Mouse (Mus musculus): ENCODE measurements around the gene Zfp715.

Gene Zfp715

DNA sequence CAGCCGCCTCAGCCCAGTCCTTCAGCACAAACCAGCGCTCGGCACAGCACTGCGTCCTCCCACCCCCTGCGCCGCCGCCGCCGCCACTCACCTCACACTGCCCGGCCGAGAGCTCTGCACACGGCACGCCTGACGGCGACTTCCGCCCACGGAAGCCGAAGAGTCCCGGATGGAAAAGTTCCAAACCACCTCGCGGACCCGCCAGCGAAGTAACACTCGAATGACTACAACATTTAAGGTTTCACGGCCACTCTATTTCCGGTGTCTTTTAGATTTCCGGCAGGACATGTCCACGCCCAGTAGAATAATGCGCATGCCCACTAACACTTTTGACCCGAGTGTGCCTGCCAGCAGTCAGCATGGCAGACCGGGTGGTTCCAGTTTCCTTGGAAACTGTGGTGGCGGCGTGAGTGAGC lies at the start of gene Zfp715:
Zfp715 (minus strand) TSS at position 282 of the 416 bp plus-strand sequence.
- DNase-seq (ENCODE audit: low read depth, low spot score), result peak; percentile 99

GRCm38 (mm10) chr7:43362021-43362420 lies 48.9 kb upstream of the Zfp715 start:
- no peak for DNase-seq (ENCODE audit: low read depth, low spot score)

DNA sequence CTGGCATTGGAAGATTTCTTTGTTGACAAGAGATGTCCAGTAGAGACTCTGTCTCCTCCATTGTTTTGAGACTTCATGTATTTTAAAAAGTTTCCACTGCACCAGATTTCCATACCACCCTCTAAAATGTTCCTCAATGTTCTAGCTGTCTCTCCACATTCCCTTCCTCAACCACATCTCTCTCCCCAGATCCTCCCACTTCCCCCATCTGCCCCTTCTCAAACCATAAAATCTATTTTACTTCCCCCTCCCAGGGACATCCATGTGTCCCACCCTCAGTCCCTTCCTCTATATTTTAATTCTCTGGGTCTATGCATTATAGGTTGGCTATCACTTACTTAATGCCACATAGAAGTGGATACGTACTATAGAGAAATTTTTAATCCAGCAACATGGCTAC lies 48.3 kb upstream of the Zfp715 start:
- no peak for DNase-seq (ENCODE audit: low read depth, low spot score)

GRCm38 (mm10) chr7:43358556-43358955 lies 45.5 kb upstream of the Zfp715 start:
- no peak for DNase-seq (ENCODE audit: low read depth, low spot score)

DNA sequence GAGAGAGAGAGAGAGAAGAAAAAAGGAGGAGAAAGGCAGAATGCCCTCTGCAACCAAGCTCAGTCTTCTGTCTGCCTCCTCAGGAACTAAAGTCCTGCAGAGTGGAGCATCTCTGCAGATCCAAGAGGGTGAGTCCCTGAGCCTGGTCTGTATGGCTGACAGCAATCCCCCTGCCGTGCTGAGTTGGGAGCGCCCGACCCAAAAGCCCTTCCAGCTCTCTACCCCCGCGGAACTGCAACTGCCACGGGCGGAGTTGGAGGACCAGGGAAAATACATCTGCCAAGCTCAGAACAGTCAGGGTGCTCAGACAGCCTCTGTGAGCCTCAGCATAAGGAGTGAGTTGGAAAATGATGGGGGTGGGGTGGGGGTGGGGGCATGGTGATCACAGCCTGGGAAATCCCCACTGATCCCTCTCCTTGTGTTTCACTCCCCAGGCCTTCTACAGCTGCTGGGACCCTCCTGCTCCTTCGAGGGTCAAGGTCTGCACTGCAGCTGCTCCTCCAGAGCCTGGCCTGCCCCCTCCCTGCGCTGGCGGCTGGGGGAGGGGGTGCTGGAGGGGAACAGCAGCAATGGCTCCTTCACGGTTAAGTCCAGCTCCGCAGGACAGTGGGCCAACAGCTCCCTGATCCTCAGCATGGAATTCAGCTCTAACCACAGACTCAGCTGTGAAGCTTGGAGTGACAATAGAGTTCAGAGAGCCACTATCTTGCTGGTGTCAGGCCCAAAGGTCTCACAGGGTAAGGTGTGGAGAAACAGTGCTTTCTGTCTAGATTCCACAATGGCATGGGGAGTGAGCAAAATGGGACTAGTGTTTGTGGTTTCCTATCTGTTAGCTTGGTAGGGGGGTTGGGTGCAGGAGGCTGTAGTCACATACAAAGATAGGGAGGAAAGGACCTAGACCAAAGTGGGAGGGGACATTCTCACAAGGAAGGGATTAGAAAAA lies 42.1 kb upstream of the Zfp715 start:
- peak; percentile 34 for DNase-seq (ENCODE audit: low read depth, low spot score)

DNA sequence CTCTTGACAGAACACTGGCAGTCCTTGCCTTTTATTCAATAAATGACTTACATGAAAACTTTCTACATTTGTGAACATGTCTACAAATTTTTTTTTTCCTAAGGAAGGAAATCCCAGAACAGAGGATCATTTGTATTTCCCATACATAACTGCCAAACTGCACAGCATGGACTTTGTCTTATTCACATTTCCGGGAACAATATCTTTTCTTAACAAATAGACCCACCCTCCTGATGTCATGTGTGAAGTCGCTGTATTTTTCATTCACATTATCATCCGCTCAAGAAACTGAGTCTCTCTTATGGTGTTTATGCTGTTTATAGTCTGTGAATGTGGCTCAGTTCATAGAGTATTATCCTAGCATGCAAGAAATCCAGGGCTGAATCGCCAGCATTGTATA lies 40.7 kb upstream of the Zfp715 start:
- no peak for DNase-seq (ENCODE audit: low read depth, low spot score)

DNA sequence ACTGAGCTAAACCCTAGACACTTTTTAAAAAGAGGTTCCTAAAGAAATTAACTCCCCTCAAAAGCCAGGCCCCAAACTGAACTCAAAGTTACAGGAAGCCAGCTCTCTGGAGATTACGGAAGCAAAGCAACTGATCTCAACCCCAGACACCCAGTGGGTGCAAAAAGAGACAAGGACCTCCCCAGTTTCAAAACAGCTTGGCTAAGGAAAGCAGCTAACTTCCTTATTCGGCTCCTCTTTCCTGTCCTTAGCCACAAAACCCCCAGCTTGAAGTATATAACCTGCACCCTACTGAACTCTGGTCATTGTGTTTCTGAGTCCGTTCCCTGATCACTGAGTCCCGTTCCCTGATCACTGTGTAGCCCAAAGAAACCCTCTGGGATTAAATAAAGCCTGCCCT lies 40.0 kb upstream of the Zfp715 start:
- no peak for DNase-seq (ENCODE audit: low read depth, low spot score)

DNA sequence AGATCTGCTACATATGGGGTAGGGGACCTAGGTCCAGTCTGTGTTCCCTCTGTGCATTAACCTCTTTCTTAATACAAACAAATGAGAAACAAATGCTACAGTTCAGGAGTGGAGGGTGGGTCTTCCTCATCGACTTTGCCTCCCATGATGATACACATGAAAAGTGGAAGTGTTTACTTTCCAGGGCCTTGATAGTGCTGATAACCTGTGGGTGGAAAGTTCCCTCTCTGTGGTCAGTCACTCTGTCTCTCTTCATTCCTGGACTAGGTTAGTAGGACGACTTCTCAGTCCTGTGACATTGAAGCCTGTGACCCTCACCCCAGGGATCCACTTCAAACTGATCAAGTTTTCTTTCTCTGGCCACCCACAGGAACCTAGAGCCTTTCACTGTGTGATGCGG lies 38.1 kb upstream of the Zfp715 start, which contains the start of gene Siglecf:
Siglecf (plus strand) TSS at position 188 of the 400 bp plus-strand sequence.
- no peak for DNase-seq (ENCODE audit: low read depth, low spot score)

GRCm38 (mm10) chr7:43349623-43350022 lies 36.5 kb upstream of the Zfp715 start:
- DNase-seq (ENCODE audit: low read depth, low spot score), result peak; percentile 62

- DNase-seq (ENCODE audit: low read depth, low spot score), result peak; percentile 79
Observed at GRCm38 (mm10) chr7:43346571-43346970, 33.5 kb upstream of the Zfp715 start.

GRCm38 (mm10) chr7:43346148-43346547 lies 33.1 kb upstream of the Zfp715 start:
- peak; percentile 87 for DNase-seq (ENCODE audit: low read depth, low spot score)

DNA sequence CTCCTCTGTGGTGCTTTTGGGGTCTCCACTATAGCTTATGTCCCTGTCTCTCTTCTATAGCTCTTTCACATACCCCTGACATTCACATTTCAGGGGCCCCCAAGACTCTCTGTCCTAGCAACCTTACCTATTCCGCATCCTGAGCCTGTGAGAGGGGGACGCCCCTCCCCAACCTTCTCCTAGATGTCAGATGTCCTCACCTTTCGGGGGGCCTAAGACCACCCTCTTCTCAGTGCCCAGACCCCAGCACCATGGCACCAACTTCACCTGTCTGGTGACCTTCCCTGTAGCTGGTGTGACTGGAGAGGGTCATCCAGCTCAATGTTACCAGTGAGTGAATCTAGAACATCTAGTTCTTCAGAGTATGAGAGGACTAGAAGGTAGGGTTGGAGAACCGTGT lies 31.4 kb upstream of the Zfp715 start:
- no peak for DNase-seq (ENCODE audit: low read depth, low spot score)

DNA sequence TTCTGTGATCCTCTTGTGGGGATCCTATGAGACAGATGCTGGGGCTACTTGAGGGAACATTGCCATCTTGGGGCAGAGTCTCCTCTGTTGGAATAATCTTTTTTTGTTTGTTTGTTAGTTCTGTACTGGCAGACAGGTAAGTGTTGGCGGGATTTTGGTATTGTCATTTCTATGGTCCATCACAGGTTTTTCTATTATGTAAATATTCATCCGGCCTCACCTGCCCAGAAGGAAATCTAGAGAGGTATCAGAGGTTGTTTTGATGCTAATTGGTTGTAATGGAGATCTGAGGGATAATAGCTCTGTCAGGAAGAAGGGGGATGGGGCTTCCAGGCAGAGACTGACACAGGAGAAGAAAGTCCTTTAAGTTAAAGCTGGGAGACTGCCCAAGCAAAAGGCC lies 30.9 kb upstream of the Zfp715 start:
- DNase-seq (ENCODE audit: low read depth, low spot score), result peak; percentile 81

DNA sequence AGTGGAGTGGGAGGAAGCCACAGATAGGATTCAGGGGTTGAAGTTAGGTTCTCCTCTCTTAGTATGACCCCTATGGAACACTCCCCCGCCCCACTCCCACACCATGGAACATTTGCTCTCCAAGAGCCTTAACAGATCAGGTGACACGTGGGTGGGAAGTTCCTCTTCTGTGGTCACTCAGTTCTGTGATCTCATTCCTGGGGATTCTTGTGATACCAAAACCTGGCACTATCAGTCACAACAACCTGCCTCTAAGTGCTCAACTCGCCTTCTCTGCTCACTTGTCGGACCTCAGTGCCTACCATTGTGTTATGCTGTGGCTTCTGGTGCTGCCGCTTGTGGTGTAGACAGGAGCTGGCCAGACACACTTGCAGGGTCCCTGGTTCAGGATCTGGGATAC lies 30.1 kb upstream of the Zfp715 start:
- DNase-seq (ENCODE audit: low read depth, low spot score), result no peak

GRCm38 (mm10) chr7:43340771-43341170 lies 27.7 kb upstream of the Zfp715 start:
- DNase-seq (ENCODE audit: low read depth, low spot score), result no peak

DNA sequence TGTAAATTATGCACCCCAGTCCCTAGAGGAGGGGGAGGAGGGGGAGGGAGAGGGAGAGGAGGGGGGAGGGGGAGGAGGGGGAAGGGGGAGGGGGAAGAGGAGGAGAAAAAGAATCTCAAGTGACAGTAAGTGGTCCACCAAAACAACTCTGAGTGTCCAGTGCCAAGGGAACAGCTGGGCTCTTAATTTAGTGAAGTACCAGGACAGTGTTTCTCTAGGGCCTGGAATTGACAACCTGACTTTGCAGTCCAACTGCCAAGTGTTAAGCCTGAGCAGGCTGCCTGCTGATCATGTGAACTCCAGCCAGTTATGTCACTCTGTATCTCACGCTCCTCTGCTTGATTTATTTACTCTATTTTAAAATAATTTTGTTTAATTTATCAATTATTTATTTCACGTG lies 20.8 kb upstream of the Zfp715 start:
- peak; percentile 59 for DNase-seq (ENCODE audit: low read depth, low spot score)

DNA sequence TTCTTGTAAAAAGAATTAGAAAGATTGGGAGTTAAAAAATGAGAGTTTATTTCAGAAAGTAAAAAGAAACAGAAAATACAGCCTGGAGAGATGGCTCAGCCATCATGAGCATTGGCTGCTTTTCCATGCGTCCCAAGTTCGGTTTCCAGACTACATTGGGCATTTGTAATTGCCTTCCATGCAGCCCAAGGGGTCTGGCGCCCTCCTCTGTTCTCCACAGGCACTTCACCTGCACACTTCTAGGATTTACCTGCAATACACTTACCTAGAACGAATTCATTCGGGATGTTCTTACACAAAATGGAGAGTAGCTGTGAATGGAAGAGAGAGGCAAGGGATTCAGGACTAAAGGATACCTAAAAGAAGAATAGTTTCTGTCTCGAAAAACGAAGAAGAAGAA lies 20.1 kb upstream of the Zfp715 start:
- DNase-seq (ENCODE audit: low read depth, low spot score), result peak; percentile 93

- peak; percentile 53 for DNase-seq (ENCODE audit: low read depth, low spot score)
Observed at GRCm38 (mm10) chr7:43328101-43328500, 15.0 kb upstream of the Zfp715 start.

- peak; percentile 58 for DNase-seq (ENCODE audit: low read depth, low spot score)
Observed at GRCm38 (mm10) chr7:43326223-43326780, 13.2 kb upstream of the Zfp715 start.

DNA sequence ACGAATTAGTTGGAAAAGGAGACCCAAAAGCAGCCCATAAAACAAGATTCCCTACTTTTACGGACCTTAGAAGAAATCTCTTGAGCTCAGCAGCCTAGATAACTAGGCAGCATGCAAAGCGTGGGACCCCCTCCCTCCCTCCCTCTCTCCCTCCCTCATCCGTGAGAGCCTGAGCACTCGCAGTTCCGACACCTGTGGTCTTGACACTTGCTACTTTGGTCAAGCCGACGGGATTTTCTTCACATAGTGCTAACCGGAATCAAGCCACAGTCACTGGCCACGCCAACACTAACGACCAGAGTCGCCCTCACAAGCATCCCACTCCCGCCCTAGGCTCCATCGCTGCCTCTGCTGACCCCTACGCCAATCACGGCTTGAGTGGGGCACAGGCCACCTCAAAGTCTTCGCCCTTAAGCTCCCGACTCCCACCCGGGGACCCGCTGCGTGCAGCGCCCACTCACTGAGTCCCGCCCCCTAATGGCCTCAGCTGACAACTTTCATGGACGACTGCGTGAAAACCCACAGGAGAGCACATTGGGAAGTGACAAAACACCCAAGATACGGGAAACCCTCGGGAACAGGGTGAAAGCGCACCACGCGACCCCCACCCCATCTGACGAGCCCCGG lies 595 bp downstream of the Zfp715 start:
- peak; percentile 27 for DNase-seq (ENCODE audit: low read depth, low spot score)

DNA sequence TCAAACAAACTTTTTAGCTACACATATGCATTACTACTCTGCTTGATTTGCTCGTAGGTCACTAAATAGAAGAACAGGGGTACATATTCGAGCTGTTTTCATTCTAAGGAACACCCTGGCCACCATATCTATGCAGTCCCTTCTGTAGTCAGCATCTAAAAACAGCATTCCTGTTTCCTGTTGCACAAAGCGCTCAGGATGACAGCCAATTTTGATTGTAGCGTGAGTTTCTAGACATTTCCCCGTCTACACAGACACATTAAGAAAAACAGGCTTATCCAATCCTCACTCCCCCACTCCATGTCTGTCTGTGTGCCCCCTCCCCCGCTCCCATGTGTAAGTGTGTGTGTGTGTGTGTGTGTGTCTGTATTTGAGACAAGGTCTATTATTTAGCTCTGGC lies 1.5 kb downstream of the Zfp715 start:
- no peak for DNase-seq (ENCODE audit: low read depth, low spot score)

GRCm38 (mm10) chr7:43309069-43309468 lies 4.0 kb downstream of the Zfp715 start:
- no peak for DNase-seq (ENCODE audit: low read depth, low spot score)

DNA sequence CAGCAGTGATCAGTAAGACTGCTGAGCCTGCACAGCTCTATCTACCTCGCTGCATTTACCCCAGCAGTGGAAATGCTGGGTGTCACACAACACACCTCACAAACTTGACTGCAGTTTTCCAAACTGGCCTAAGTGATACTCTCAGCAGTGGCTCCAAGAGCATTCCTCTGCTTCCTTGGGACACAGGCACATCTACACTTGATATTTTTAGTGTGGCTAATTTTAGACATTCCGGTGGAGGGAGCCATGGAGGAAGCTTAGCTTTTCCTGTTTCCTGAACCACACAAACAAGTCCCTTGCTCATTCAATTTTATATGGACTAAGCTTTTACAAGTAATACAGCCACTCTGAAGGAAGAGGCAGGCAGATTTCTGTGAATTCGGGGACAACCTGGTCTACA lies 7.9 kb downstream of the Zfp715 start:
- DNase-seq (ENCODE audit: low read depth, low spot score), result no peak

Data from ES-CJ7 (cell line).